Mouse (Mus musculus): Measurements from ENCODE around the gene Arsg.
"Not testable (repeated sequence)": the region's sequence is repeated elsewhere in the genome, so short reads cannot be mapped to it uniquely, and the experiment has no call there.

Arsg gene

GRCm38 (mm10) chr11:109470170-109470569 lies 3.0 kb upstream of the Arsg start:
- DNase-seq (ENCODE audit: low spot score), result no peak

- no peak for DNase-seq (ENCODE audit: low spot score)
Observed at GRCm38 (mm10) chr11:109470921-109471861, 2.0 kb upstream of the Arsg start.

- DNase-seq (ENCODE audit: low spot score), result no peak
Observed at GRCm38 (mm10) chr11:109472171-109472691, 943 bp upstream of the Arsg start.

- no peak for DNase-seq (ENCODE audit: low spot score)
Observed at GRCm38 (mm10) chr11:109472821-109473170, 378 bp upstream of the Arsg start.

DNA sequence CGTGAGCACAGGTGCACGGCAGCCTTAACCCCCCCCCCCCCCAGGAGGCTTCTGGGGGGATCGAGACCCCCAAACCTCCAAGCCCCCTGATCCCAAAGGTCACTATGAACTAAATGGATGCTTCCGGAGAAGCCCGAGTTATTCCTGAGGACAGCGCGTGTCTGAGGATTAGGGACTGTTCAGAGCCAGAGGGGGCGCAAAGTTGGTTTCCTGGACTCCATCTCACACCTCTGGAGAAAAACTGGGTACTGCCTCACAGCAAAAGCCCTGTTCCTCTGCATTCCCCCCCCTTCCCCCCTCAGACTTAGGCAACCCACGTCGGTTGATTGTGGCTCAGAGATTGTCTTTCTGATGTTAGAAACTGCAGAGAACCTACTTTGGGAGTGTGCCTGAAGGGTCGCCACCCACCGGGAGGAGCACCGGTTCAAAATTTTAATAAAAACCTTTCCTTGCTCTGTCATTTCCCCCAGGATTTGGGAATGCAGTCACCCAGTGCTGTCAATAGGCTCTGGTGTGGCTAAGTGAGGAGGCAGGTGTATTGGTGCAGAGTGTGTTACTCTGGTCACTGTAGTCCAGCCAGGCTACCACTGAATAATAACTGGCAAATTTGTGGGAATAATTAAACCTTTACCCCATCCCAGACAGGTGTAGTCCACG lies 1.0 kb downstream of the Arsg start:
- DNase-seq (ENCODE audit: low spot score), result no peak

DNA sequence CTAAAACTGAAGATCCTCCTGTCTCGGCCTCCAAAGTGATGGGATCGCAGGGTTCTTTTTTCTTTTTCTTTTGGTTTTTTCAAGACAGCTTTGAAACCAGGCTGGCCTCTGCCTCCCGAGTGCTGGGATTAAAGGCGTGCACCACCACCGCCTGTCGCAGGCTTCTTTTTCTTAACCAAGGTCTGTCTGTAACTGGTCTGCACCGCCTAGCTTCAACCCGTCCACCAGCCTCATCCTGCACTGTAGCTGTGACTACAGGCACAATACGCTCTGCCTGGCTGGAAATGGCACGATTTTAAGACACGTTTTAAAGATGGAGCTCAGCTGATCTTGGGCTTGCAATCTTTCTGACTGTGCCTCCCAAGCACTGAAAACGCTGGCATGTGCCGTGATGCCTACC lies 1.7 kb downstream of the Arsg start:
- DNase-seq (ENCODE audit: low spot score), result no peak

DNA sequence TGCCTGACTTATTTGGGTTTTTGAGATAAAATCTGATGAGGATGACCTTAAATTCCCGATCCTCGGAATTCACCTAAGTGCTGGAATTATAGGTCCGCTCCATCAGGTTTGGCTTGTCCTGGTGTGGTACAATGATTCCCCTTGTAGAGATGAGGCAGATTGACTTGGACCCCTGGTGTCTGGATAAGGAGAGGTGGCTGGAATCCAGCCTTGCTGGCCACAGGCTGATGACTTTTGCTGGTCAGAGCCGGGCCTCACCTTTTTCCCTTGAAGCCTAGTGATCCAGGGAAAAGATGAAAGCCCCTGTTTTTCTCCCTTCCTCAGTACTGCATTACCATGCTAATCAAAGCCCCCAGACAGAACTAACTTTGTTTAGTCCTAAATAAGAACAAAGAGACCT lies 2.5 kb downstream of the Arsg start:
- no peak for DNase-seq (ENCODE audit: low spot score)

- DNase-seq (ENCODE audit: low spot score), result no peak
Observed at GRCm38 (mm10) chr11:109476241-109476640, 3.1 kb downstream of the Arsg start.

DNA sequence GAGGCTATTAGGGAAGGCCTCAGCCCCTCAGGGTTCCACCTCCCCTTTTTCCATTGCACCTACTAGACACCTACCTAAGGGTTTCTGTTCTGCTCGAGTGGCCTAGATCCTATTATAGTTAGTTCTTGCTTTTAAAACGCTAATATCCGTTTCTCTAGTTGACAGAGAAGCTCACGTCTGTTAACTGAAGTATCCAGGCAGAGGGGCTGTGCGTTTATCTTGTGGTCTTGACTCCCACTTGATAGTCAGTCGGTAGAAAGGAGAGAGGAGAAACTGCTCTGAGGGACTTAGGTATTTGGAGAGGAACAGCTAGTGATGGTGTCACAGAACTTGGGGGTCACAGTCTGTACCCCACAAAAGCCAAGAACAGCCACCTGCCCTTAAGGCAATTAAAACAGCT lies 3.5 kb downstream of the Arsg start:
- DNase-seq (ENCODE audit: low spot score), result no peak

- DNase-seq (ENCODE audit: low spot score), result no peak
Observed at GRCm38 (mm10) chr11:109477606-109478380, 4.6 kb downstream of the Arsg start.

DNA sequence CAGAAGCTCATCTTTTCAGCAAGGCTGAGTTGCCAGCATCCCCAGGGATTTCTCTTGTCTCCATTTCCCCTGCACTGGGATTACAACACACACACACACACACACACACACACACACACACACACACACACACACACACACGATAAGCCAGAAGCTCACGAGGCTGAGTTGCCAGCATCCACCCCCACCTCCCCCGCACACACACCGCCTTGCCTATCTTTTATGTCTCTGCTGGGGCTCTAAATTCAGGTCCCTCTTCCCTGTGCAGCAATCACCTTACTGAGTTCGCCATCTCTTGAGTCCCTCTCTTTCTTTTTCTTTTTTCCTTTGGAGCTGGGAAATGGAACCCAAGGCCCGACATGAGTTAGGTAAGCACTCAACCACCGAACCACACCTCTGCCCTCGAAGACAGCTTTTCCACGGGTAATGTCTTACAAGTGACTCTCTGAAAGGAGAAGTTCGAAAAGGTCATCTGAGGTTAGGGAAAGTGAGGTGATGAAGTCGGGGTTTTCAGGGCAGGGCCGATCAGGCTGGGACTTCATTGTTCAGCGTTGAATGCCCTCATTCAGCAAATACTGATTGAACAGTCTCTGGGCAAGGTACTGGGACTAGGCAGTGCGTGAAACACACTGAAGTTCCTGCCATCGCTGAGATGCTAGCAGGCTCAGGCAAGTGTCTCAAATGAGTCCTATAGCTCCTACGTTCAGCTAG lies 6.6 kb downstream of the Arsg start:
- no peak for DNase-seq (ENCODE audit: low spot score)

DNA sequence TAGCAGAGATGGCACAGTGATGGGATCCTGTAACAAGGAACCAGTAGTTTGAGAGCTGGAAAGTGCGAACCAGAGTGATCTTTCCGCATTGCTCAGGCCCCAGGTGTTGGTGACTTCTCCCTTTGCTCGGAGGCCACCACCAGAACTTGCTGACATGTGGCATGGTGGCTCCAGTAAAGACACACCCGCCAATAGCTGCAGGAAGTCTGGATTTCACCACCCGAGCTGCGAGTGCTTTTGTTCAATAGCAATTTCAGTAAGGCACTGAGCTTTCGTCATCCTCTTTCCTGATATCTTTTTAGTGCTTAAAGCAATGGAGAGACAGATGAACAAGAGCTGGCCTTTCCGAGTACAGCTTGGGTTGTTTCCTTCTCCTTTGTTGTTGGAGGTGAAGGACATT lies 7.3 kb downstream of the Arsg start:
- DNase-seq (ENCODE audit: low spot score), result no peak

DNA sequence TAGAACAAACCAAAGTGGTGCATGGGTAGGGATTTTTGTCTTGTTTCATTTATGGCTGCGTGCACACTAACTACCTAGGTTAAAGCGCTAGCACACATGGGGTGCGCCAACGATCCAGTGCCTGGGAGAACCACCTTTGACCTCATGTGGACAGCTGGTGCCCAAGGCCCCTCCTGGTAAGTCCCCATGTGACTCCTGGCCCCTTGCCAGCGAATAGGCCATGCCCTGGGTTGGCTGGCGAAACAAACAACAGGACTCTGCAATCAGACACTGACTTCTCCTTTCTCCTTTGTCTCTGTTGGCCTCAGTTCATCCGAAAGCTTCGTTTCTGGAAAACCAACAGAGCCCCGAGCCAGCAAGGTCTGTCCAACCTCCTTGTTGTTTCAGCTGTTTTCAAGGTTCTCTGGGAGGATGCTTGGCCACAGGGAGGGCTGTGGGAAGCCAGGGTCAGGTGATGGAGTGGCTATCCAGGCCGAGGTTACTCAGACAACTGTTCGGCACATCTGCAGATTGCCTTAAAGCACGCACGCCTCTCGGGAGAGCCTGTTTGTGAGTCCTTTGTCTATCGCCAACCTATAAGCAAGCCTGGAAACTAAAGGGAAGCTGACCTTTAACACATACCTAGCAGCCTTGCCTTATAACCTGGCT lies 12.3 kb downstream of the Arsg start:
- peak; percentile 50 for DNase-seq (ENCODE audit: low spot score)

- DNase-seq (ENCODE audit: low spot score), result no peak
Observed at GRCm38 (mm10) chr11:109487111-109487510, 13.9 kb downstream of the Arsg start.

DNA sequence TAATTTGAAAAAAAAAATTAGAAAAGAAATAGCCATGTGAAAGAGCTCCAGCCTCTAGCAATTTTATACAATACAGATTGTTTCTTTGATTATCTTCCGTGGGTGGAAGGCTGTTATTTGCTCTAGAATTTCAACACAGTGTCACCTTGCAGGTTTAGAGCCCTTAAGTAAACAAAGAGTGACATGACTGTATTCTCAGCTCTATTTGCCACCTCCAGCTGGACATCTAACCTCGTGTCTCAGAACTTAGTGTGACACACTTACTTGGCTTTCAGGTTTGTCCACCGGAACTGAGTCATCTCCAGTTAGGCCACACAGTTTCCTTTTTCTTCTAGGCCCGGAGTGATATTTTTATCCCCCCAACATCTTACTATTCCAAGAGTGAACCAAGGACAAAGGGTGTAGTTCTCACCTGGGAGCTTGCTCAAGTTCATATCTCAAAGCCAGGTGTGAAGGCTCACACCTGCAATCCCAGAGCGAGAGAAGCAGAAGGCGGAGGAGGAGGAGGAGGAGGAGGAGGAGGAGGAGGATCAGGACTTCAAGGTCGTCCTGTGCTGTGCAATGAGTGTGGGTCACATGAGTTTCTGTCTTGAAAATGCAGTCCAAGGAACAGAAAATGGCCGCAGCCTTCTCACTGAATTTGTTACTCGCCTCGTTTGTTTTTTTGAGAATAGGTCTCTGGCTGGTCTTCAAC lies 15.0 kb downstream of the Arsg start:
- DNase-seq (ENCODE audit: low spot score), result no peak

DNA sequence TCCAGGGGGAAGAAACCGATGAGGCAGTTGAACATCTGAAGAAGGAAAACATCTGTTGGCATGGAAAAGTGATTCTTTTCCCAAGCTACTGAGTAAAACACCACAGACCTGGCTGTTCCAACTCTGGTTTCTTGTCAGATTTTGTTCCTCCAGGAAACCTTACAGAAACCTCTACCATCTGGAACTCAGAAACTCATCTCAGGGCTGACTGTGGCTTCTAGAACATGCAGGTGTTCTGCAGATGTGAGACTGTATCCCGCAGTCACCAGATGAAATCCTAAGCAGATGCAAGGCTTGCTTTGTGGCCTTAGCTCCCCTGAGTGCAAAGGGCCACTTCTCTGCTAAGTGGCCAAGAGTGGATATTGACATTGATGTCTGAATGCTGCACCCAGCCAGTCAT lies 16.6 kb downstream of the Arsg start:
- no peak for DNase-seq (ENCODE audit: low spot score)

DNA sequence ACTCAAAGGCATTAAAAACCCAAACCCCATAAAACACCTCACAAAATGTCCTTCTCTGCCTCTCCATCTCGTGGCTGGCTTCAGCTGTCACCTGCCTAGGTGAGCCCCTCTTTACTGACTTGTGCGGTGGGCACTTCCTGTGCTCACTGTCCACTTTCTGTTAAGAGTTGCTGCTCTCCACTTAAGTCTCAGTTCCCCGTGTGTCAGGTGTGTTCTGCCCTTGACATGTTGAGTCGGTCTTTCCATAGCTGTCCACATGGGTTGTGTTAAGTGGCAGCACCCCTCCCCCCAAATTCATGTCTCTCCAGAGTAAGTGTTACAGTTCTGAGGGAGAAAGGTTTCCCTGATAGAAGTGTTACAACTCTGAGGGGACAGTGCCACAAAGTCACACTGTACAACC lies 18.7 kb downstream of the Arsg start:
- DNase-seq (ENCODE audit: low spot score), result no peak

- not testable (repeated sequence) for DNase-seq (ENCODE audit: low spot score)
Observed at GRCm38 (mm10) chr11:109492847-109493464, 19.8 kb downstream of the Arsg start.

DNA sequence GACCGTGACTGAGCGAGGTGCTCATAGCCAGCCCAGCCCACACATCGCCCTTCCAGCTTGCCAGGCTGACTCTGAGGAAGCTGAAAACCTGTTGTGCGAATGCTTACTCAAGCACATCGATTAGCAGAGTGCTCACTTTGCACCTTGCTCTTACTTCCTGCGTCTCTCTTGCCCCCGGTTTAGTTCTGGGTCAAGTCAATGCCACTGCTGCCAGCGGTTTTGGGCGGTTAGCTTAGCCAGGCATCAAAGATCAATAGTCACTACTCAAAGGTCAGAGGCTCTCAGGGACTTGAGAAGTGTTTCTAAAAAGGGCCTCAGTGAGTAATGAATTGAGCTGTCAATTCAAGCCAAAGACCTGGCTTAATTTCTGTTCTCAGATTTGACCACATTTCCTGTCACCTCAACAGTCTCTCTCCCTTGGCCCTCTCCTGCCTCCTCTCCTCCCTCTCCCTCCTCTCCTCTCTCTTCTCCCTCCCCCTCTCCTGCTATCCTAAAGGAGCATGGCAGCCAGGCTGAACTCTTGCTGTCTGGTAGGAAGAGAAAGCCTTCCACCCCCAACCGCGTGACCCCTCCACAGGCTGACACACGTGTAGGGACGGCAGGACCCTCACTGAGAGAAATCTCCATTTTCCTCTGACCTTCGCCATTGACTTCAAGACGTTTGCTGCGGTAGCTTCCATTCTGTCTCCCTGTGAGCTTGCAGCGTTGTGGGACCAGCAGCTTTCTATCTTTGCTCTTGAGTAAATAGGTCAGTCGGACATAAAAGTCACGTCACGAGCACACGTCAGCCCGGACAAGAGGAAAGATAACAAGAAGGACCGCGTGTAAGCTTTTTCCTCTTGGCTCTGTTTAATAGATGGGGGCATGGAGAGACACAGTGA lies 22.0 kb downstream of the Arsg start:
- peak; percentile 16 for DNase-seq (ENCODE audit: low spot score)

Data from ovary, adult 18-20 months (tissue).